Mouse (Mus musculus) T-helper 1 cell (primary cell): ENCODE measurements at regions not wholly inside any gene's neighbourhood (a gene's known extent, or its start where the extent isn't known, plus 50 kb on each side); places are given as distances from the start of the nearest gene placed in this dataset.

ENCODE experiments used
- in situ Hi-C: fragments of 300-600 bp; cut with MboI, MseI; formaldehyde crosslinking; loops from one replicate; pipeline ENCODE4 v1.15.1; 2025; ENCODE audit warnings: high pct_unique_total_duplicates

DNA sequence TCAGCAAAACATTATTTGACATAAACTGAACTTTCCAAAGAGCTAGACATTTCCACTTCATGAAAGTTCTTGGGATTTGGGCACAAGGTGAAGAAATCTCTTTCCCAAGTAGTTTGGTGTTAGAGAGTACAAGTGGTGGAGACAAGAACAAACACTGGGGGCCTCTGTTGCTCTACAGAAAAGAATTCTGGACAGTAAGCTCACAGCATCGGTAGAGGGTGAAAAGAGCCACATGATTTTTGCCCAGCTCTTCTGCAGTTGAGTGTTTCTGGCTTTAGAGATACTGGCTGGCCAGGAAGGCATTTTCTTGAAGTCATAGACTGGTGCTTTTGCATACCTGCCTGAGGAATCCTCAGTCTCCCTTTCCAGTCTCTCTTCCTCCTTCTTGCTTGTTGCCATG is 127.8 kb downstream of the Stk31 start:
- in situ Hi-C loops, result loop anchor here (25.0 kb wide), 1 partner anchor 389 kb away; no protein-coding TSS in a partner anchor

DNA sequence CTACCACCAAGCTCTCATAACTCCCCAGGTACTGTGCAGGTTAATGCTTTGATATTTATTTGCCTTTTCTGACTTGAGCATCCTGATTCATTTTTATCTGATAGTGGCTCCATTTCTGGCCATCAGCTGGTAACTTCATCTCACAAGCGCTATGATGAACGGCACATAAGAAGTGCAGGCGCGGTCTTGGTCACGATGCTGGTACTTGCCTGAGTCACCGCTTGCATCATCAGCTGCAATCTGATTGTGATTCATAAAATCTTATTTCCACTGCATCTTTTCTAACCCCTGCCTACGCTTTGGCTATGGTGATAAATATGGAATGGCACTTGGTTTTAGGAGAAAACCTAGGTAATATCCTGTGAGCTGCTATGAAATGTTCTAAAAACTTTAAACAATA is 128.3 kb downstream of the Stk31 start:
- in situ Hi-C loops, result loop anchor here (25.0 kb wide), 1 partner anchor 389 kb away; no protein-coding TSS in a partner anchor

DNA sequence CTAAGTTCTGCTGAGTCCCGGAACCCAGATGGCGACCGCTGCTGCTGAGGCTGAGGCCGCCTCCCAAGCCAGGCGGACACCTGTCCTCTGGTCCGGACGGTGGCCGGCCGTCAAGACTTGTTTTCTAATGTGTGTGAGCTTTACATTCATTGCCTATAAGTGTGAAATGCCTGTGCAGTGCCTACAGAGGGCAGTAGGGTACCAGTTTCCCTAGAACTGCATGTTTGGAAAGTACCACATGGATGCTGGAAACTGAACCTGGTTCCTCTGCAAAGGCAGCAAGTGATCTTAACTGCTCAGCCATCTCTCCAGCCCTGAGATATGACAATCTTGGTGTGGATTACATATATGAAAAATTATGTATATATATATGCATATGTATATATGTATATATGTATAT is 138.6 kb downstream of the Stk31 start:
- in situ Hi-C loops, result no loop called here

DNA sequence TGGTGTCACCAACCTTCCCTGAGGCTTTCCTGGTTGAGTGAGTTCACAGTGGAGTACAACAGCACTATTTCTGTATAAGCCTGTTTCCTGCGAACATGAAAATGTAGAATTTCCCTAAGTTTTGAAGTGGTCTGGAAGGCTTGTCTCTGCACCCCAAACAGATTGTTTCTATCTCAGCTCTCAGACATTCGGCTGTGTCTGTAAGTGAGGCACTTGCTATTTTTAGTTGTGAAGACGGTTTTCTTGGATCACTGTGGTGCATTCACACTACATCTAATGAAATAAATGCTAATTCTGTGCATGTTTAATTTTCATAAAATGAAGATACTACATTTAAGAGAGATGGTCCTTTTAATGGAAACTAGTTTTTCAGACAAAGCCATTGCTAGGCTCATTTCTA is 139.1 kb downstream of the Stk31 start:
- in situ Hi-C loops, result no loop called here

DNA sequence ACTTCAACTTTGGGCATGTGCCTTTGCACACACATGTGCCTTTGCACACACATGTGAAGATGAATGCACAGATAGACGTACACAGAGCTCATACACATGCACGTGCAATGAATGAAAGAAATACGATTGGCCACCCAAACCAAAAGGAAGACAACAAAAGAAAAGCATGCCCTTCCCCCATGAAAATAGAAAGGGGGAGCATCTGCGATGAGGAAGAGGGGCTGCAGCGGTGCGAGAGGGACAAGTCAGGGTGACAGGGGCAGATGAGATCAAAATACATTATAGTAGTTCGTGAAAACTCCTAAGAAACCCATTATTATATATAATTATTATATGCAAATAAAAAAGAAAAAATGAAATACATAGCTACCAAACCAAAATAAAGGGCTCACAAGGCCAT is 149.5 kb downstream of the Stk31 start:
- in situ Hi-C loops, result no loop called here

DNA sequence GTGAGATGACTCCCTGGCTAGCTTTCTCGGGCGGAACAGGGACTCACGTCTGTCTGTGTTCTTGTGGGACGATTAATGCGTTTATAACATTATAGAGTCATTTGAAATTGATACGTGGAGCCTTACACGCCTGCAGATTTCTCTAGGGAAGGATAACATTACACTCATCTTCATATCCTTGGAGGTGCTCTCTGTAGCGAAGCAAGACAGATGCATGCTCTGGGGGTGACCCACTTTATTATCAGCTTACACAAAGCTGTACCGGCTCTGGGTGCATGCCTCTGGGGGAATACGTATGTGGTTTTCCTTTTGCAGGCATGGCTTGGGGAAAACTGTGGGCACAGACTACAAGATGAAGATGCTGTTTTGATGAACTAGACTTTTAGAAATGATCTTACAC is 159.7 kb downstream of the Stk31 start:
- in situ Hi-C loops, result no loop called here

DNA sequence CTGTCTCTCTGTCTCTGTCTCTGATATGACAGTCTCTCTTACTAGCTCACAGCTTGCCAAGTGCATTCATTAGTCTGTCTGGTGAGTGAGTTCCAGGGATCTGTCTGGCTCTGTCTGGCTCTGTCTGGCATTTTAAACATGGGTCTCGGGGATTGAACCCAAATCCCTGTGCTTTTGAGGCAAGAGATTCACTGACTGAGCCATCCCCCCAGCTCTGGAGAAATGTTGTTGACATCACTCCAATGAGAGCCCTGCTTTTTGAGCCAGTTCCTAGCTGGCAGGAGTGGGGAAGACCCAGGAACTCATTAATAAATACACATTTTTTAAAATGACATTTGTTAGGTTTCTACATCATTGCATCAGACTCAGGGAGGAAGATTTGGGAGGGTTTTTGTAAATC is 163.1 kb downstream of the Stk31 start:
- in situ Hi-C loops, result no loop called here

DNA sequence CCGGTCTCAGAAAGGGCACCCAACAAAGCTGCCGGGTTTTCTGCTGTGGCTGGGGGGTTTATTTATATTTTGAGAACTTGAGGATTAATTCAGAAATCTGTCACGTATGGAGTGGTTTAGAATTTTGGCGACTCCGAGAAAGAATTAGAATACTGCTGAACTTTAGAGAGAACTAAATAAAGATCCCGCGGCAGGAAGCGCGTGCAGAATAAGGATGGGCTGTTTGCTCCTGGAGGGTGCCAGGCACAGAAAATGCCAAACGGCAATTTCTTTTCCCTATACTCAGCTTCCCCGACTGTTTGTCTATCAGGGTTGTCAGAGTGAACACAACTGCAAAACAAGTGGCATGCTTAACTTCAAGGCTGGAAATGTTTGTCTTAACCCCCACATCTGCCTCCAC is 163.7 kb downstream of the Stk31 start:
- in situ Hi-C loops, result no loop called here

DNA sequence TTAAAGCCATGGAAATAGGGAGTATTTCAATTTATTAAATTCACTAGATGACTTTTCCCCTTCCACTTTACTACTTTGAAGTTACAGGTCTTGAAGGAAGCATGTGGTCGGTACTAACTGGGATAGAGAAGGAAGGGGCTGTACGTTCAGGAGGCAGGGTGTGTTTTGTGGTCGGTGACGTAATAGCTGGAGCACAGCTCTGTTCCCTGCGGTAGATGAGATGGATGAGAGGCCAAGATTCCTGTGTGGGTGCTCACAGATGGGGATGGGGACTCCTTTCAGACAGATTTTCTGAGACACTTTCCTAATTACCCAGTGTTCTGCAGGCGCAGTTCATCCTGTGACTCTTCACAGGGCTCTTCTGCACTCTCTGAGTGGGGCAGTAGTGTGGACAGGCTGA is 182.9 kb downstream of the Stk31 start:
- in situ Hi-C loops, result no loop called here

DNA sequence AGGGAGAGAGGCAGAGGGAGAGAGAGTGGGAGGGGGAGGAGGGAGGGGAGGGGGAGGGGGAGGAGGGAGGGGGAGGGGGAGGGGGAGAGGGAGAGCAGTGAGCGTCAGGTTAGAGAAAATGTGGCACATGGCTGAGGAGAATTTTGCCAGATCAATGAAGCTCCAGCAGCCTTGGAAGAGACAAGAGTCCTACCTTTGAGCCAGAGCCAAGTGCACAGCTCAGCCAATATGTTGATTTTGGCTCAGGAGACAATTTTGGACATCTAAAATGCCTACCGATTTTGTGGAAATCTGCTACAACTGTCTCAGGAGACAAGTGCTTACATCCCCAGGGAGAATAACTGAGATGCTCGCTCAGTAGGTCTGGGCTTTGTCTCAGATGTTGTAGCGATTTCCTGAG is 184.3 kb downstream of the Stk31 start:
- in situ Hi-C loops, result no loop called here

DNA sequence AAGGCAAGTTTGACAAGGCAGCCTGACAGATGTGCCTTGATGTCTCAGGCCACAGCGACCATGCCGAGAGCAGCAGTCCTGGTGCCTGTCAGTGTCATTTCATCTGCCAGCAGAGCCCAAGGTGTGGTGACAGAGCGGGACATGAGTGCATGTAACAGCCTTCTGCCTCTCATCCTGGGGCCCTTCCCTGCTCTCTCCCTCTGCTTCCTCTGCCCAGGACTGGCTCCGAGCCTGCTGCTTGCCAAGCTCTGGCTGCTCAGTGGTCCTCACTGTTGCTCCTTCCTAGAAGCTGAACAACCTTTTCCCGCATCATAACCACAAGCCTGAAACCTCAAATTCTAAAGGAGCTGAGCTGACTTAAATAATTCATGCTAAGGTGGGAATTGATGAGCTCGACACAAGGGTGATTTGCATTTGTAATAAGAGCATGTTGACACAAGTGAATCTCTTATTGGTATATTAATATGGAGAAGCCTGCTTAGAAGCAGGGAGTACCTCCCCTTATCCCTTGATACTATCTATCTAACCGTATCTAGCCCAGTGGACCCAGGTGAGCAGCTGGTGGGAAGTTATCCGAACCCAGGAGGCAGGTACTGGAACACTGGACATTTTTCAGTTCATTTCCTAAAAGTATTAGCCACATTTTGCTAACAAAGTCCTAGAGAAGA is 186.8 kb downstream of the Stk31 start:
- in situ Hi-C loops, result no loop called here

DNA sequence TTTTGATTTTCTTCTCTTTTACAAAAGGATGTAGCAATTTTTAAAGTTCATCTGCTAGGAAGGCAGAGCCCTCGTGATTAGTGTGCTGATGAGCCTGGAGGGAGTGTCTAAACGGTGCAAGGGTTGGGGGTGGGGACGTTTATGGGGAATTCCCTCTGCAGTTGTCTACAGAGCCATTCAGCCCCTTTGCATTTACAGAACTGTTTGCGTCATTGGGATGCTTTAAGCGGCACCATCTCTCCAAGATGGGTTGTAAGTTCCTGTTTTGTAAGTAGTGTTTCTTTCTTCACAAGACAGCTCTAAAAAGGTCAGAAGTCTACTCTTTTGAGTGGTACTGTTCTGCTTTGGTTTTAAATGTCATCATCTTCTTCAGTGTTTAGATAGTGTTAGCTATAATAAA is 191.1 kb downstream of the Stk31 start:
- in situ Hi-C loops, result no loop called here

DNA sequence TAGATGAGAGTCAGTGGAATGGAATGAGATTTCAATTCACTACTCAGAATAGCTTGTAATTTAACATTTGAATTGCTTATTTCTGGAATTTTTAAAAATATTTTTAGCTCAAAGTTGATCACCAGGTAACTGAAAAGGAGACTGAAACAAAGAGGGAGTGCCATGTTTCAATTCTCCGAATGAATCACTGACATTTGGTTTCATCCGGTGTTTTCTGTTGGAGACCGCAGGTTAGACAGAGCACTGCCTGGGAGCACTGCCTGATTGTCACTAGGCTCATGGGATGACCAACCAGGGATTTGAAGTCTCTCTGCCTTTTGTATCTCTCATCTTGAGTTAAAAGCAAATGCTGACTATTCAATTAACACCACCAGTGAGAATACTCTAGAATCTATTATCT is 193.3 kb downstream of the Stk31 start:
- in situ Hi-C loops, result no loop called here

DNA sequence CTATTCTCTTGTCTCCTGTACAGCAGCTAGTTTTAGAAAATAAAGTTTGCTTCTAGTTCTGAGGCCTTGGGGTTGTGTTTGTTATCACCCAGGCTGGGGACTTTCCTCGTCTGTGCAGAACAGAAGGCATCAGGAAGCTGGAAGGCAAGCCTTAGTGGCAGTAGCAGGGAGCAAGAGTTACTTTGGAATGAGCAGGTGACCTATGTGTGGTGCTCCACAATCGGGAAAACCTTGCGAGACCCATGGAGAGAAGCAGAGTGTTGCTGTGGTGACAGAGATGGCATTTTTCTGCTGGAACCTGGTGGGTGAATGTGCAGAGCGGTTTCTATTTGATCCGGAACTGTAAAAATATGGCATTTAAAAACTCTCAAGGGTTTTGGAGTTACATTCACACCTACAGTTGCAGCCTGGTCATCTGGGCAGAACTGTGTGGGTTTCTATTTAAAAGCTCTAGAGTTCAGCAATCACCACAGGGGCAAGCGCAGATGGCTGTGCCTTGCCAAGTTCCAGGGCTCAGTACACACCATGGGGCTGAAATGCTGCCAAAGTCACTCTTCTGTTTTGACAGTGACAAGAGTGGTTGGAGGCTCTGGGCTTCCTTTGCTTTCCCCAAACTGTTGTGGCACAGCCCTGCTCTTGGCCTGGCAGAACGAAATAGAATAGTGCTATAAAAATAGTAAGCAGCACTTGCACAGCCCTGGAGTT is 195.7 kb downstream of the Stk31 start:
- in situ Hi-C loops, result no loop called here

DNA sequence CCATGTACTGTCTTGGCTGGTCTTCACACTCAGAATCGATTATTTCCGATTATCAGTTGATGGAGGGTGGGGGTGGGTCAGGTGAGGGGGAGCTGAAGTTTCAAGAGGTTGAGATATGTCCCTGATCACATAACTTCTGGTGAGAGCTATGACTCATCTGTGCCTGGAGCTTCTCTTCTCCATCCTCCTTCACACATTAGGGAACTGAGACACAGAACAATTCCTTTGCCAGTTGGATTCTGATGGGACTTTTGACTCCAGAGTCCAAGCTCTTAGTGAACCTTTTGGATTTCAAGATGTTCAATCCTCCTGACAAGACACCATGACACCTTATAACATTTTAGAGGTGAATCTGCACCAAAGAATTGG is 196.2 kb downstream of the Stk31 start:
- in situ Hi-C loops, result no loop called here

DNA sequence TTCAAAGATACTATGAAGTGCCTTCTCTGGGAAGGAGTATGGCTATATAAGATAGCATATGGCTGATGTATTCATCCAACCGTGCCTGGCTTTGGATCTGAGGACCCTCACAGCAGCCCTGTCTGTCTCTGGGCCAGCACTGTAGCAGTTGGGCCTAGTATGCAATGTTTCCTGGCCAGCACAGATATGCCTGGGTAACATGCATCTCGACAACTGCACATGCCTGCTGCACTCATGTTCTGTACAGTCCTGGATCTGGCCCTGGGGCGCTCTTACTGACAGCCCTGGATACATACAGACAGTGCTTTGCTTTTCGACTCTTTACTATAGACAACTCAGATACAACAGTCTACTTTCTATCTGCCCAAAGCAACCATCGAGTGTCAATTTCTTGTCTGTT is 197.3 kb downstream of the Stk31 start:
- in situ Hi-C loops, result no loop called here

DNA sequence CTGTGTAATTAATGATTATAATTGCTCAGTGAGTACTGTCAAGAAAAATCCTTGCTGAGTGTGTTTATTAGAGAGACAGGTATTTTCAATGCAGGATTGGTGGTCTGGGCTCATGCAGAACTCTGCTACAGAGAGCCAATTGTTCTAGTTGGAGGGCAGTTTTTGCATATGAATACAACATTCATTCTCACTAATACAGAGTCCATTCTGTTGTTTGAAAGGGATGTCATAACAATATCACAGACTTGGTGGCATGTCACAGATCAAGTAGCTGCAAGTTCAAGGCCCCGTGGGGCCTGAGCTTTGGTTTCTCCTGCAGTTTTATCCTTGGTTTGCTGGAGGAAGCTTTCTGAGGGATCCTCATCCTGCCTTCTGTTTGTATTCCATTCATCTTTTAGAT is 207.8 kb downstream of the Stk31 start:
- in situ Hi-C loops, result loop anchor here (10.0 kb wide), 1 partner anchor 328 kb away; no protein-coding TSS in a partner anchor

DNA sequence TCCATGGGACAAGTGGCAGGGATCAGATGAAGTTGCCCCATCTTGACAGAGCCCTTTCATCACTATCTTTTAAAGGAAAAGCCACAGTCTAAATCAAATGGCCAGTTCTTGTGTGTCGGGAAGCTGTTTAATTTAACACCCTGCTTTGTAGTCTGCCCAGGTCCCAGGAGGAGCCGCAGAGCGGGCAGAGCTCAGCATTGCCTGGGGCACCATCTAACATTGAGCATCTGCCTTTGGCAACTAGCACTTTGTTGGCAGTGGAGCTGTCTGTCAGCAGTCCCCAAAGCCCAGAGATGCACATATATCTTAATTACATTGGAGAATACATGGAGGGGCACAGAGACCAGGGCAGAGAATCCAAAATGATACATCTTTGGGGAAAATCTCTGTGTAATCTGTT is 208.4 kb downstream of the Stk31 start:
- in situ Hi-C loops, result loop anchor here (10.0 kb wide), 1 partner anchor 329 kb away; no protein-coding TSS in a partner anchor

DNA sequence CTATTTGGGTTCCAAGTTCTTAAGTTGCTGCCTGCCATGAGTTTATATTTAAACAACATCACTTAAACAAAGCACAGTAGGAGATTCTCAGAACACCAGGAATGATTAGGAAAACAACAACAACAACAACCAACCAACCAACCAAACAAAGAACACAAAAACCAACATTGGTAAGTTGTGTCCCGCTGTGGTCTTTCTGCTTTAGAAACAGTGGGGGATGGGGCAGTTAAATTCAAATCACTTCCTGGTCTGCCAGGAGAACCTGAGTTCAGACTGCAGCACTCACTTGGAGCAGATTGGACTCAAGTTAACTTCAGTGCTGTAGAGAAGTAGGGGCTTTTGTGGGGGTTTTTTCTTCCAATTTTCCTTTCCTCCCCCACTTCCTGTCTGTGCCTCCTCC is 210.6 kb downstream of the Stk31 start:
- in situ Hi-C loops, result loop anchor here (10.0 kb wide), 1 partner anchor 331 kb away; no protein-coding TSS in a partner anchor

DNA sequence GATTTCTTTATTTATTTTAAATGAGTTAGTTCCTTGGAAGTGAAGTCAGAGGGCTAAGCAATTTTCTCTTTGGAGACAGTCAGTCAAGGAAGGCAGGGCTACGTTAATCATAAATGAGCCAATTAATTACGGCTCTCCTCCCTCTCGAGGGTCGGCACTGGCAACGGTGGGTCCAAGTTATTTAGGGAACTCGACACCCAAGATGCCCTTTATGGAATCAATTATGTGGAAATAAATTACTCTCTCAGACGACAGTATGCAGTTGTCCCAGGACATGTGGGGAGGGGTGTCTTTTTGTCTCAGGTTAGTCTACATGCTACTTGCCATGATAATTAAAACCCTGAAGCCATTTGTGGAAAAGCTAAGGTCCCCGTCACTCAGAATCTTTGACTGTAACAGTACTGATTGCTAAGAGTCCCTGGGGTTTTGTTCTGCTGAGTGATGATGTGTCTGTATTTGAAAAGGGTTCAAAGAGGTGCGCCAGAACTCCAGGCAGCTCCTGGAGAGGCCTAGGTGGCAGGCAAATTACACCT is 211.3 kb downstream of the Stk31 start:
- in situ Hi-C loops, result loop anchor here (10.0 kb wide), 1 partner anchor 332 kb away; no protein-coding TSS in a partner anchor

DNA sequence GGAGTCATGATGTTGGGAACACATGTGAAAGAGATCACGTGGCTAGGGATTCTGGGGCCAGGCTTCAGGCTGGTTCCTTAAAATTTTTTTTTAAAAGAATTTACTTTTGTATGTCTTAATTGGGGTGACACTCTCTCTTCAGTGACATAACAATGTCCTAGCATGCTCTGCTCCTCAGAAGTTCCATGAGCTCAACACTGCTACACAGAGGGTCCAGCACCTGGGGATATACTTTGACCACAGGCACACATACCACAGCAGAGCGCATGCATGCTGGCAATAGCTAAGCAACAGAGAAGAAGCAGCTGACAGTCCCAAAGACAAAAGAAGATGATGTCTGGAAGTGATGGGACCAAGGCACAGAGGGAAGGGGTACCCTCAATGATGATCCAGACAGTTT is 198.4 kb upstream of the Npy start:
- in situ Hi-C loops, result no loop called here

DNA sequence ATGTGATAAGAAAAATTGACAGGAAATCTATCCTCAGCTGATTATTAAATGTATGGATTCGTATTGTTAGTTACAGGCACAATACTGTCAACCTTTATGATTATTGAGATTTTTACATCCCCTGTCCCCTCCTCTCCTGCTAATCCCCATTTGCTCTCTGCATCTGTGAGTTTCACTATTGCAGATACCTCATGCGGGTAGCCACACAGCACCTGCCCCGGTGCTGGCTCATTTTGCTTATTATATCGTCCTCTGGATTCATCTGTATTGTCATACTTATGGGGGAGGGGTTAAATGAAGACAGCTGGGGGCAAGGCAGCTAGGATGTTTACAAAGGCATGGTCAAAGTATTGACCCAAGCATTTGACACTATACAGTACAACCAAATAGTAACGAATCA is 197.9 kb upstream of the Npy start:
- in situ Hi-C loops, result no loop called here

DNA sequence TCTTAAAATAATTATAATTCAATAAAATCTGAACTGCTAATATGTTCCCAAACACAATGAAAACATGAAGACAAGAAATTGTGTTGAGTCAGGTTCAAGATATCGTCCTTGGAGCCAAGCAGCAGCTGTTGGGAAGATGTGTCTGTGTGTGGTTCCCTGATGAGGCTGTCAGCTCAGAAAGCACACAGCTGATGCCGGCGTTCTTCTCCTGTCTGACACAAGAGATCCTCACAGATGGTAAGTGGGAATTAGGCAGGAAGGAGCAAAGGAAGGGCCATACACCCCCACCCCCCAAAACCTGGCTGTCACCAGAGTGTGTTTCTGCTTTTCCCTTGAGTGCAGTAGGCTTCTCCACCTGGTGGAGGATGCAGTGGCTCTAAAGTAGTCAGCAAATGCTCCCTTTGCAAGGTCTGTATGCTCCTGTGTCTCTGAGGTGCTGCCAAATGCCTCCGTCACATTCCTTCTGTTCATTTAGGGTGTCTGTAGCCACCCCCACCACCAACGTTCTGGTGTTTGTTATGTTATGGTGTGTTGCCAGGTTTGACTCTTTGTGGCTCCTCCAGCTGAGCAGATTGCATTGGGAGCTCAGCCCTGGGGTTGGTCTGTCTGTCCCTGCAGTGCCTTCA is 188.9 kb upstream of the Npy start:
- in situ Hi-C loops, result no loop called here
